18 mouse cellular contexts compared by ENCODE assay signal in genomic region chr7:55827551-55827950, GRCm38 (mm10). TPM values are rescaled to one million over a fixed set of nuclear protein-coding genes. Genes with fewer than 3 reads are reported as not detected.
"Had no signal": no experiment of that assay in that cellular context is flagged by ENCODE, and none has a peak within 500 bp of the region (broad histone marks: within the 10 kb centered on the region; RNA-seq: fewer than 3 reads in every experiment).

No protein-coding gene starts in this region.

- H3K27me3 ChIP-seq: limb, embryonic 13.5 days; liver, embryonic 12.5 days; liver, embryonic 15.5 days; lung, embryonic 15.5 days; midbrain, embryonic 13.5 days had no signal

- H3K9me3 ChIP-seq: limb, embryonic 10.5 days; limb, embryonic 13.5 days; liver, embryonic 12.5 days; liver, embryonic 15.5 days; lung, embryonic 15.5 days; midbrain, embryonic 13.5 days had no signal

- H3K4me1 ChIP-seq: limb, embryonic 10.5 days; limb, embryonic 13.5 days; liver, embryonic 12.5 days; liver, embryonic 15.5 days; lung, embryonic 15.5 days; midbrain, embryonic 13.5 days had no signal

- ATAC-seq: liver, embryonic 12.5 days; midbrain, embryonic 13.5 days; midbrain, embryonic 16.5 days had no signal

- DNase-seq: kidney, adult 2 months; kidney, postnatal 25 days; layer of hippocampus, adult 9-11 months; liver; lung, adult 18-20 months; lung, postnatal 10 days; lung, postnatal 4 days; thymus, postnatal 25 days had no signal

- H3K4me3 ChIP-seq: layer of hippocampus, adult 2 months; limb, embryonic 10.5 days; limb, embryonic 13.5 days; liver, embryonic 12.5 days; liver, embryonic 15.5 days; lung, embryonic 15.5 days; midbrain, embryonic 13.5 days; myocyte had no signal

- H3K4me2 ChIP-seq: limb, embryonic 13.5 days; liver, embryonic 12.5 days; liver, embryonic 15.5 days; lung, embryonic 15.5 days; midbrain, embryonic 13.5 days had no signal

- H3K27ac ChIP-seq: kidney, postnatal 0 days; layer of hippocampus, adult 2 months; limb, embryonic 10.5 days; limb, embryonic 13.5 days; liver, embryonic 12.5 days; liver, embryonic 15.5 days; lung, embryonic 15.5 days; midbrain, embryonic 13.5 days had no signal

- H3K9ac ChIP-seq: limb, embryonic 13.5 days; liver, embryonic 12.5 days; liver, embryonic 15.5 days; lung, embryonic 15.5 days; midbrain, embryonic 13.5 days had no signal

RNA-seq across cellular contexts. Expression of gene Siglech, which starts 59.6 kb away (rescaled TPM):
- polyA plus RNA-seq: myocyte had no signal
